Mouse (Mus musculus) heart, embryonic 14.5 days (tissue): ENCODE measurements at regions not wholly inside any gene's neighbourhood (a gene's known extent, or its start where the extent isn't known, plus 50 kb on each side); places are given as distances from the start of the nearest gene placed in this dataset.
"Not testable (repeated sequence)": the region's sequence is repeated elsewhere in the genome, so short reads cannot be mapped to it uniquely, and the experiment has no call there.

ENCODE experiments used
- ATAC-seq: fragments of 200-750 bp; cut with Nextera tagmentation; 2 replicates; pipeline ENCODE4 v1.8.0; 2017; ENCODE audit warnings: low read depth, moderate TSS enrichment; ENCODE audit not compliant: insufficient number of reproducible peaks, insufficient read depth, low FRiP score
- H3K27ac ChIP-seq, 2 experiments: fragments of 200-500 bp in 1 of 2; fragments of 300-500 bp in 1 of 2; sonication (generic) in 1 of 2; replicated peaks in 1 of 2; 2 replicates each; pipeline ENCODE4 v1.5.1; 2012 to 2014; ENCODE audit warnings: low read depth in 2 of 2, low read length in 2 of 2, control low read depth in 1 of 2, mild to moderate bottlenecking in 1 of 2, mixed read lengths in 1 of 2; ENCODE audit not compliant: control insufficient read depth in 1 of 2, insufficient read depth in 1 of 2
- H3K27me3 ChIP-seq: fragments of 300-500 bp; sonication (generic); 2 replicates; pipeline ENCODE4 v1.6.1; 2014; ENCODE audit warnings: mild to moderate bottlenecking, low read length, control low read depth; ENCODE audit not compliant: control insufficient read depth, insufficient read depth
- H3K36me3 ChIP-seq: fragments of 300-500 bp; sonication (generic); 2 replicates; pipeline ENCODE4 v1.6.1; 2014; ENCODE audit warnings: mild to moderate bottlenecking, control low read depth, low read length, mixed read lengths; ENCODE audit not compliant: control insufficient read depth, insufficient read depth
- H3K4me1 ChIP-seq, 2 experiments: fragments of 200-500 bp in 1 of 2; fragments of 300-500 bp in 1 of 2; sonication (generic) in 1 of 2; 2 replicates each; pipeline ENCODE4 v1.6.1; 2012 to 2014; ENCODE audit warnings: low read length in 2 of 2, control low read depth in 1 of 2, mixed read lengths in 1 of 2; ENCODE audit not compliant: control insufficient read depth in 2 of 2, insufficient read depth in 2 of 2
- H3K4me2 ChIP-seq: fragments of 300-500 bp; sonication (generic); 2 replicates; pipeline ENCODE4 v1.6.1; 2014; ENCODE audit warnings: mild to moderate bottlenecking, low read length
- H3K4me3 ChIP-seq, 2 experiments: fragments of 200-500 bp in 1 of 2; fragments of 300-500 bp in 1 of 2; sonication (generic) in 1 of 2; 2 replicates each; pipeline ENCODE4 v1.5.1; 2012 to 2014; ENCODE audit warnings: low read length in 2 of 2, mild to moderate bottlenecking in 2 of 2, control low read depth in 1 of 2, low read depth in 1 of 2, moderate library complexity in 1 of 2; ENCODE audit not compliant: control insufficient read depth in 1 of 2, insufficient read depth in 1 of 2
- H3K9ac ChIP-seq: fragments of 300-500 bp; sonication (generic); 2 replicates; pipeline ENCODE4 v1.6.1; 2014; ENCODE audit warnings: mild to moderate bottlenecking, low read length
- H3K9me3 ChIP-seq: fragments of 300-500 bp; sonication (generic); 2 replicates; pipeline ENCODE4 v1.6.1; 2016; ENCODE audit warnings: low read length, control low read depth; ENCODE audit not compliant: control insufficient read depth
- WGBS: fragments of 180-500 bp; shearing (Covaris S2); extraction: QIAGEN DNeasy Blood & Tissue Kit; methylation state at CpG from one replicate; pipeline ENCODE4 v1.1.7; 2014; 5-methylcytosine and 5-hydroxymethylcytosine counted together

GRCm38 (mm10) chr3:21771752-21772298, 304.6 kb upstream of the Tbl1xr1 start:
- Histone ChIP-seq H3K4me1 (peaks cover 6 to 10% of the 10 kb centered on the region in 2 experiments), H3K4me3 (no peak overlapping the region), H3K9me3 (no peaks in the 10 kb centered on the region), H3K27ac (no peak overlapping the region), H3K9ac (no peak overlapping the region), H3K36me3 (no peaks in the 10 kb centered on the region), H3K4me2 (no peak overlapping the region), H3K27me3 (no peaks in the 10 kb centered on the region)
- no peak for ATAC-seq
- WGBS = 70% methylated on average over 4 of the region's 4 CpGs

GRCm38 (mm10) chr3:21774172-21774842, 302.1 kb upstream of the Tbl1xr1 start:
- WGBS = 73% methylated on average over 4 of the region's 4 CpGs
- no peak overlapping the region for H3K9ac ChIP-seq
- H3K4me2 ChIP-seq = no peak overlapping the region
- peaks cover 6 to 10% of the 10 kb centered on the region in 2 experiments for H3K4me1 ChIP-seq
- no peaks in the 10 kb centered on the region for H3K9me3 ChIP-seq
- H3K27ac ChIP-seq = no peak overlapping the region
- ATAC-seq = no peak
- H3K27me3 ChIP-seq = no peaks in the 10 kb centered on the region
- H3K36me3 ChIP-seq = no peaks in the 10 kb centered on the region
- no peak overlapping the region for H3K4me3 ChIP-seq

- Histone ChIP-seq H3K27ac (no peak overlapping the region), H3K4me2 (no peak overlapping the region), H3K9ac (no peak overlapping the region), H3K27me3 (no peaks in the 10 kb centered on the region), H3K36me3 (no peaks in the 10 kb centered on the region), H3K9me3 (no peaks in the 10 kb centered on the region), H3K4me1 (no peaks in the 10 kb centered on the region; a peak in 1 of 4 replicates), H3K4me3 (no peak overlapping the region)
- ATAC-seq = no peak
- WGBS = 42% methylated on average over 4 of the region's 4 CpGs
These were observed 297.7 kb upstream of the Tbl1xr1 start for GRCm38 (mm10) chr3:21778789-21779188.

- no peaks in the 10 kb centered on the region for H3K4me1 ChIP-seq
- no peak overlapping the region for H3K27ac ChIP-seq
- no peak overlapping the region for H3K9ac ChIP-seq
- H3K27me3 ChIP-seq = no peaks in the 10 kb centered on the region
- 75% methylated on average over 4 of the region's 4 CpGs for WGBS
- no peaks in the 10 kb centered on the region for H3K36me3 ChIP-seq
- H3K4me3 ChIP-seq = no peak overlapping the region
- H3K4me2 ChIP-seq = no peak overlapping the region
- no peaks in the 10 kb centered on the region for H3K9me3 ChIP-seq
- ATAC-seq = no peak
These were observed 284.3 kb upstream of the Tbl1xr1 start for GRCm38 (mm10) chr3:21791983-21792631.

- WGBS = 50% methylated on average over 1 of the region's 1 CpGs
These were observed 278.3 kb upstream of the Tbl1xr1 start for GRCm38 (mm10) chr3:21798139-21798538.

GRCm38 (mm10) chr3:21803886-21804285, 272.6 kb upstream of the Tbl1xr1 start:
- H3K36me3 ChIP-seq, H3K9ac ChIP-seq, H3K27me3 ChIP-seq, H3K9me3 ChIP-seq, H3K4me3 ChIP-seq, H3K4me2 ChIP-seq, ATAC-seq, H3K27ac ChIP-seq, H3K4me1 ChIP-seq: not testable (repeated sequence)
- WGBS = 85% methylated on average over 2 of the region's 2 CpGs

More at GRCm38 (mm10) chr3:21798139-21798538, 278.3 kb upstream of the Tbl1xr1 start:
- no peak overlapping the region for H3K9ac ChIP-seq
- no peaks in the 10 kb centered on the region for H3K36me3 ChIP-seq
- no peak overlapping the region for H3K27ac ChIP-seq
- peaks cover 0 to 3% of the 10 kb centered on the region in 2 experiments; a peak in 1 of 4 replicates for H3K4me1 ChIP-seq
- H3K4me3 ChIP-seq = no peak overlapping the region
- H3K27me3 ChIP-seq = no peaks in the 10 kb centered on the region
- H3K9me3 ChIP-seq = no peaks in the 10 kb centered on the region
- ATAC-seq = no peak
- H3K4me2 ChIP-seq = no peak overlapping the region

- Histone ChIP-seq H3K4me1 (peaks cover 0 to 11% of the 10 kb centered on the region in 2 experiments; a peak in 3 of 4 replicates), H3K4me3 (no peak overlapping the region), H3K4me2 (no peak overlapping the region), H3K36me3 (no peaks in the 10 kb centered on the region), H3K9ac (no peak overlapping the region), H3K27ac (no peak overlapping the region), H3K9me3 (no peaks in the 10 kb centered on the region), H3K27me3 (no peaks in the 10 kb centered on the region)
- WGBS = 80% methylated on average over 2 of the region's 2 CpGs
- no peak for ATAC-seq
These were observed 269.8 kb upstream of the Tbl1xr1 start for GRCm38 (mm10) chr3:21806494-21807157.
